Mouse (Mus musculus): ENCODE measurements at regions not wholly inside any gene's neighbourhood (a gene's known extent, or its start where the extent isn't known, plus 50 kb on each side); places are given as distances from the start of the nearest gene placed in this dataset.

DNA sequence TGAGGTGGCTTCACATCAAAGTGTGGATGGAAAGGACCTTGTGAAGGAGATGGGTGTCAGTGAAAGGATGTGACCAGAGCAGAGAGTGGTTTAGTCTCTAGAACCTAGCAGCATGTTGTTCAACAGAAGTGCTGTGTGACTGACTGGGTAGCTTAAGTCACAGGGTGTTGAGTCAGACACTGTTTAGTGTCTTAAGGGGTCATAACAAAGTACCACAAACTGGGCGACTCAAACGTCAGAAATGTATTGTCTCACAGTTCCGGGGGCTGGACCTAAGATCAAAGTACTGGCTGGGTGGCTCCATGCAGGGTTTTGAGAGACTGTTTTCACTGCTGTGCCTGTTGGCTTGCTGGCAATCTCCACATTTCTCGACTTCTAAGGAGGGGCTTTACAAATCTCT is 68.1 kb upstream of the Gadd45a start:
- TF ChIP-seq CTCF (IDR thresholded peaks at IDR 0.05; ENCODE audit: extremely low read depth, insufficient read depth, insufficient read length, insufficient replicate concordance) (no peak), POLR2A (IDR thresholded peaks at IDR 0.05; ENCODE audit: low read depth, low read length) (no peak)
